Mouse (Mus musculus) induced T-regulatory cell, adult 2 months (primary cell): Measurements from ENCODE around the gene Tns4.

Source experiments
- DNase-seq: peaks from one replicate; pipeline ENCODE4 v3.0.0-alpha.2; 2012; ENCODE audit warnings: low read depth

Gene Tns4

DNA sequence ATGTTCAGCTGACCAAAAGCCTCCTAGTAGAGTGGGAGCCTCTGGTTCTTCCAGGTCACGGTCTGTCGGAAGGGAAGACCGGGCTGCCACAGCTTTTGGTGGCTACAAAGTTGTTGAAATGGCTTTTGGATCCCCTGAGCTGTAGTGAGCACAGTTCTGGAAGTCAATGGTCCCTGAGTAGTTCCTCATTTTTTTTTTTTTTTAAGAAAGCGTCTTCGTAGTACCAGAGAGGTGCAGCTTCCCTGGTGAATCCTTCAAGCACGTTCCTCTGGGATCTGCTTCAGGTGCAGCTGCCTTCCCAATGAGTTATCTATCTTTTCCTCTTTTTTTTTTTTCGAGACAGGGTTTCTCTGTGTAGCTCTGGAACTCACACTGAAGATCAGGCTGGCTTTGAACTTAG lies 4.6 kb upstream of the Tns4 start:
- no peak for DNase-seq

DNA sequence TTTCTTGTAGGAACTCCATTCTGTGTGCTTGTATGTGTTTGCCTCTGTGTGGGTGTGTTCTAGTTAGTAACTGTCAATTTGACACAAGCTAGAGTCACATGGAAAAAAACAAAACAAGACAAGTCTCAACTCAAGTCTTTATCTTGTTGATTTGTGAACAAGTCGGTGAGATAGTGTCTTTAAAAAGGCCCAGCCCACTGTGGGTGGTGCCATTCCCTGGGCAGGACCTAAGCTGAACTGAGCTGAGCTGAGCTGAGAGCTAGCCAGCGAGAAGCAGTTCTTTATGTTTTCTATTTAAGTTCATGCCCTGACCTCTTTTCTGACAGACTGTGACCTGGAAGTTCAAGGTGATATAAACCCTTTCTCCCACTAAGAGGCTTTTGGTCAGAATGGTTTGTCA lies 2.6 kb upstream of the Tns4 start:
- peak; percentile 59 for DNase-seq

DNA sequence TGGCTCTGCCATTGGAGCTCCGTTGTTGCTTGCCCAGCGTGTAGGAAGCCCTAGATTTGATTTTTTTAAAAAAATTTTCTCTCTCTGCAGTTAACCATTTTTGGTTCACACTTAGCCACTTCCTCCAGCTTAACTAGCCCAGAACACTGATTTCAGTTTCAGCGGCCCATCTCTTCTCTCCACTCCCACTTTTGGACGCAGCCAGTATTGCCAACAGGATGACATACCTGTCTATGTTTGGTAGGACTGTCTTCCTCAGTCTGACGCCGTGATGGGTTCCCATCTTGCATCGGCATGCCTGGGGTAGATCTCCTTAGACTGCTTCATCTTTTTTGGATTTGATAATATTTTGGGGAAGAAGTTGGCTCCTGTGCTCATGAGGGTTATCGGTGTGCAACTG lies 1.3 kb upstream of the Tns4 start:
- DNase-seq: no peak

DNA sequence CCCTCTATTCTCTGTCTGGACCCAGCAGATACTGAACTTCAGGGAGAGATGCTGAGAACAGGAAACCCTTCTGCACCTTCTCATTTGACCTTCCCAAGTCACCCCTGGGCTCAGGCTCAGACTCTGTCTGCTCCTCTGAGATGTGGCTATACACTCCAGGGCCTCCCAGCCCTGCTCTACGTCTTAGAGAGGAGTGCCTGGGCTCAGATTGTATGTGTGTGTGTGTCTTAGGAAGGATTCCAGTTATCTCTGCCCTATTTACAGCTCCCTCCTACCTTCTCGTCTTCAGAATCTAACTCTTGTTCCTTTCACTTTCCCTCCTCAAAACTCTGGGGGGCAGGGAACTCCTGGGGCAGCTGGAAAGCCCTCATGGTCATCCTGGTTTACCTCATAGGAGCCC lies 620 bp downstream of the Tns4 start:
- DNase-seq: no peak

DNA sequence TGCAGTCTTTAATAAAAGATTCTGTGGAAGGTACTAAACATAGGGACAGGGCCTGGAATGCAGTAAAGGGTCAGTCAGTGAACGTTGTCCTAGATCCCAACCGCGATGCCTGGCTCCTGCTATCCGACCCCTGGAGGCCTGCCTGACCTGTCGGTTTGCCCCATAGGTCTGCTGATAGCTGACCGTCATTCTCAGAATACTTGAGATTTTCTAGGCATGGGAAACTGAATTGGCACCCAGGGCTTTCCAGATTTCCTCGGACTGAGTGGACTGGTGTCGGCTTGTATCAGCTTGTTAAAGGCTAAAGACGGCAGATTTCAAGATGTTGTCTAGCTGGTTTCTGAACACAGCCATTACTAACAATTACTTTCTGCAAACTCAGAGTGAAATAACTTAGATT lies 4.7 kb downstream of the Tns4 start:
- DNase-seq: no peak

DNA sequence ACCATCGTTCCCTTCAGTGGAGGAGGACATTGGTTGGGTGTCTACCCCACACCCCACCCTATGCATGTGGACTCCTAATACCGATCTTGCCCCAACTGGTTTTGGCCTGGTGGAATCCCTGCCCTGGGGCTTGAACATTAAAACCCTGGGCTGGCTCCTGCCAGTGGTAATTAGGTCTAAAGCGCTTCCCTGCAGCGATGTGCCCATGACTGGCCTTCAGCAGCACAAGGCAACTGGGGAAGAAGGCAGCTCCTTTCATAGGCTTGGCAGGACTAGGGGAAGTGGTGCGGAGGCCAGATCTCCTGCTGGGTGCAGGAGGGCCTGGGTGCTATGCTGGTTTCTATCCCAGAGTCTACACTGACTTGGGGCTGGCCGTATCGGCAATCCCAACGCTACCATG lies 5.6 kb downstream of the Tns4 start:
- no peak for DNase-seq

DNA sequence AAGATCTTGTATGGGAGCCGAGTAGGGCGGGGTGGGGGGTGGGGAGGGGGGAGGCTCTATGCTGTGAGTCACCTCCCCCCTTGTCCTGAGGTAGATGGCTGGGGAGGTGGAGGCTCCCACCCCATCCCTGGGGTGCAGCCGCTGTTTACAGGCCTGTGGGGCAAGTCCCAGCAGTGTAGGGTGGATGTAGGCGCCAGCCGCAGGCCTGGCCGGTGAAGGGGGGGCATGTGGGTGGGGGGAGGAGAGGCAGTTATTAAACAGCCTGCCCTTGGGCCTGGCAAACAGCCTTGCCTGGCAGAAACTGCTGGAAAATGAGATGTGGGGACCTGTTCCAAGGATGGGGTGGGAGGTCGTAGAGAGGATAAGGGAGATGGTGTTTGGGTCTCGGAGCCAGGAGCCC lies 7.0 kb downstream of the Tns4 start:
- DNase-seq: no peak

DNA sequence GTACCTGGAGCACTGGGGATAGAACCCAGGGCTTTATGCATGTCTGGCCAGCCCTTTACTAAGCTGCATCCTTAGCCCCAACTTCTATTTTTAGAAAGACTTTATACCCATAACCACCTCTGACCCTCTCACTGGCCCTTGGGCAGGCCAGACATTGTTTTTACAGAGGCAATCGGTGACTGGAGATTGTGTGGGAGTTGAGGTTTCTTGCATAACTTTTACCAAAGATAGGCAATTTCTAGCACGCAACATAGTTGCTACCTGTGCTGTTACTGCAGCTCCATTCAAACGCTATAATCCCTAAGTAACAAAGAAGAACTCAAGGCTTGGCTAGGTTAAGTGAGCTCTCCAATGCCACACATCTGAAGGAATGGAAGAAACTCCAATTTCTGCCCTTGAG lies 7.5 kb downstream of the Tns4 start:
- no peak for DNase-seq

DNA sequence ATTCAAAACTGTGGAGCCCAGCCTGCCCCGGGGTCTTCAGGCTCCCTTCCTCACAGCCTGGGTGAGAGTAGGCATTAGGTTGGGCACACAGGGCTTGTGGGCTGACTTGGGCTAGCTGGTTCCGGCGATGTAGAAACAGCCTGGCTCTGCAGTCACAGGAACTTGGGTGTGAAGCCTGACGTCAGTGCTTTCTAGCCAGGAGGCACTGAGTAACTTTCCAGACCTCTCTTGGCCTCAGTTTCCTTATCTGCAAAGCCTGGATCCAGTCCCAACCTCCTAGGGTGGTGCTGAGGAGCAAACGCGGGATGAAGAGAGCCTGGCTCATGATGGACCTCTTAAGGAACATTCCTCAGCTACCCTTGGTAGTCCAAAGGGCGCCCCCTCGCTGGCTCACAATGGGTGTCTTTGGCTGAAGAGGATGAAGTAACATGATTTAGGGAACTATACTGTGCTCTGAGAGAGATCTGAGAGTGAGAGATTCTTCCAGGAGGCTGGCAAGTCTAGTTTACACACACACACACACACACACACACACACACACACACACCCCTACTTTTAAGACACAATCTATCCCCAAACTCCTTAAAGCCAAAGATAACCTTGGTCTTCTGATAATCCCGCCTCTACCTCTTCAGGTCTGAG lies 8.1 kb downstream of the Tns4 start:
- no peak for DNase-seq

DNA sequence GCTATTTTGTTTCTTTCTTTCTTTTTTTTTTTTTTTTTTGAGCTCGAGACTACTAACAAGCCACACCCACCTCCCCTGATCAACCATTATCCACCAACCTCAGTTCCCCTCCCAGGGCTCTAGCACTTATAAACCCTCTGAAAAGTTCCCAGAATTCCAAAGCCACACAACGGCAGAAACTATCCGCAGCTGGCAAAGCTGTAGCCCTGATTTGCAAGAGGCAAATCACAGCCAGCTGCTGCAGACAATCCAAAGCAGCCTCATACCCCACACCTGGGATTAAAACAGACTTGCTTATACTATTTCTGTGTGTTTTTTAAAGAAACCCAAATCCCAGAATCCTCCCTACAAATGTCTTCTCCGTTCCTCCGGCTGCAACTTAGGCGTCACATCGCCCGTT lies 11.2 kb downstream of the Tns4 start:
- no peak for DNase-seq

DNA sequence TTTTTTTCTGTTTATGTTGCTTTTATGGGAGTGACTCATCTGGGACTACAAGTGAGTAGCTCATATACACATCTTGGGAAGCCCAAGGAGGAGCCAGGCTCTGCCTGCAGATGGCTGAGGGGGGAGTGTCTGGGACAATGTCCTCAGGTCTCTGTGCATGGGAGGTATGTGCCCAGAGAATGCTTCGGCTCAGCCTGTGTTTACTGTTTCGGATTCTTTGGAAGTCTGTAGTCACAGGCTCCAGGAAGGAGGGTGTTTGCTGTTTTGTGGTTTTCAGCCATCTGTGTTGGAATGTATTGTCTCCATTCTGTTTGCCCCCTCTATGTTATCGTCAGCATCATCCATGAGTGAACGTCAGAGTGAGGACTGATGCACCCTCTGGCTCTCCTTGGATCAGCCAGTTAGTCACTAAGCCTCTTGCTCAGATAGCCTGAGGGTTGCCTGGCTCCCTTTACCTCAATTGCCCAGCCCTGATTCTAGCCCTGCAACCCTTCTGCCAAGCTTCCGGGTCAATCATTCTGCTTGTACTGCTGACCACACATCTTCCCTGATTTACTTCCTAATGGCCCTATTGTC lies 12.3 kb downstream of the Tns4 start:
- DNase-seq: no peak

DNA sequence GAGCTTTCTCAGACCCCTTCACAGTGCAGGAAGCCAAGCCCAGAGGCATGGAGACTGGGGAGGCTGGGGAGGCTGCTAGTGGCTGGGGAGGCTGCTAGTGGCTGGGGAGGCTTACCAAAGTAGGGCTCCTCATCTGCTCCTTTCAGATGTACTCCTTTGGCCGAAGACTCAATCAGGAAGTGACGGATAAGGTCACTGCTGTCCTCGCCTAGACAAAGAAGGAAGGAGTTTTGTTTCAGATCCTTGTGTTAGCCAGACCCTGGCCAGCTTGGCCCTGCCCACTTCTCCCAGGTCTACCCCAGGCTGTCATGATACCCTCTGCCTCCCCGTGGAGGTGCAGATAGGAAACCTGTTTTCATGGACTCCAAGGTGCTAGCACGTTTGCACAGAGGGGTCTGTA lies 15.3 kb downstream of the Tns4 start:
- no peak for DNase-seq

DNA sequence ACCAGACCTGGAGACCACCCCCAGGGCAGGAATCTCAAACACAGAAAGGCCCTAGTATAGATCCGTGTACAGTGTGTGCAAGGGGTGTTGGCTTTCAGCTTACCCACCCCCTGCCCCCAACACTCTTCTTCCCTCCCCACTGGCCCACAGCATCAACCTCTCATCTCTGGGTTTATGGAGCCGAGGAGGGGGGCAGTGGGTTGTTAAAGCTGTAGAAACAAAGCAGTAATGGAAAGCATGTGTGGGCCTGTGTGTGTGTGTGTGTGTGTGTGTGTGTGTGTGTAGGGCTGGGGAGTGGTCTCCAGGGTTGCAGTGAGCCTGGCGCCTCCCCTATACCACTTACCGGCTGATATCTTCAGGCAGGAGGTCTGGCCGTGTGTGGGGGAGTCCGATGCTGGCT lies 17.2 kb downstream of the Tns4 start:
- no peak for DNase-seq

DNA sequence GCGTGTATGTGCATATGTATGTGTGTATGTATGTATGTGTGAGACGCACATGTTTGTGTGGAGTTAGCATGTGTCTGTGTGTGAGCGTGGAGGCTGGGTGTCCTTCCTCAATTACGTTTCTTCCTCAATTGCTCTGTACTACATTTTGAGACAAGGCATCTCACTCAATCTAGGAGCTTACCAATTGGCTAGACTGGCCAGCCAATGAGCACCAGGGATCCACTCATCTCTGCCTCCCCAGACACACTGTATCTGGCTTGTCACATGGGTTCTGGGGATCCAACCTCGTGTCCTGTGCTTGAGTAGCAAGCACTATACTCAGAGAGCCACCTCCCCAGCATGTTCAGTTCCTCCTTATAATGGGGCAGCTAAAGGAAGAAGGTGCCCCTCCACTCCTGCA lies 20.7 kb downstream of the Tns4 start:
- no peak for DNase-seq

DNA sequence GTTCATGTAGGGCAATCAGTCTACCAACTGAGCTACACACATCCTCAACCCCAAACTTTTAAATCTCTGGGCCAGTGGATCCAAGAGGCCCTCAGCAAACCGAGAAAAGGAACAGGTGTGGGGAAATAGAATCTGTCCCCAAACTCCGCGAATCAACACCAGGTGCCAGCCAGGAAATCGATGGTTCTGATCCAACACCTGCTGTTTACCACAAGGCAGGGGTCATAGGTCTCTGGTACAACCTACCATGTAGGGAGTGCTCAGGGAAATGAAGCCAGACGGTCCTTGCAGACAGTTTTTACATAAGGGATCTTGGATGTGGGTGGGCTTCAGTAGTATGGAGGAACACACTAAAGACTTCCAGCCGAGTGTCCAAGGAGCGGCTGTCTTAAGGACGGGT lies 21.5 kb downstream of the Tns4 start:
- no peak for DNase-seq

DNA sequence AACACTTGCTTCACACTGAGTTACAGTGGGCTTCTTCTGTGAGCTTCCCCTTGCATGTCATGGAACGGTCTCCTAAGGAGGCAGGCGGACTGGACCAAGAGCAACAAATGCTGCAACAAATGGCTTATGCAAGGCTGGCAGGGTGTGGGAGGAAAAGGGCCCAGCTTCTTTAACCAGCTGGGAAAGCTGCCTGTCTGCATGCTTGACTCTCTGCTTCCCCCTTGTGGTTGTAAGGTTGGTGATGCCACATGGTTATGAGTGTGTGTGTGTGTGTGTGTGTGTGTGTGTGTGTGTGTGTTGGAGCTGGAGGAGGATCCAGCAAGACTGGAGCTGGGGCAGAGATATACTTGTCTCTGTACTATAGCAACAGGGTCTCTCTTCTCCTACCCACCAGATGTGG lies 23.1 kb downstream of the Tns4 start:
- peak; percentile 87 for DNase-seq

DNA sequence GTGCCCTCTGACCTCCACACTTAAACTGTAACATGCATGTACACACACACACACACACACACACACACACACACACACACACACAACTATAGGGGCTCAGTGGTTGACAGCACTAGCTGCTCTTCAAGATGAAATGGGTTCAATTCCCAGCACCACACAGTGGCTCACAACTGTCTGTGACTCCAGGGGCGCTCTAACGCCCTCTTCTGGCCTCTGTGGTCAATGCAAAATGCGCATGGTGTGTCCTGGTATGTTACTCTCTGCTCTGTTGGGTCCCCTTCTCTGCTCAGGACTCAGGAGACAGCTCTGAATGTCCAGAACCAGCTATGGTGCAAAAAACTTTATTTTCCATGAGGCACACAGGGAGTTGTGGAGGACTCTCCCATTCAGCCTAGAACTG lies 23.8 kb downstream of the Tns4 start:
- peak; percentile 33 for DNase-seq

DNA sequence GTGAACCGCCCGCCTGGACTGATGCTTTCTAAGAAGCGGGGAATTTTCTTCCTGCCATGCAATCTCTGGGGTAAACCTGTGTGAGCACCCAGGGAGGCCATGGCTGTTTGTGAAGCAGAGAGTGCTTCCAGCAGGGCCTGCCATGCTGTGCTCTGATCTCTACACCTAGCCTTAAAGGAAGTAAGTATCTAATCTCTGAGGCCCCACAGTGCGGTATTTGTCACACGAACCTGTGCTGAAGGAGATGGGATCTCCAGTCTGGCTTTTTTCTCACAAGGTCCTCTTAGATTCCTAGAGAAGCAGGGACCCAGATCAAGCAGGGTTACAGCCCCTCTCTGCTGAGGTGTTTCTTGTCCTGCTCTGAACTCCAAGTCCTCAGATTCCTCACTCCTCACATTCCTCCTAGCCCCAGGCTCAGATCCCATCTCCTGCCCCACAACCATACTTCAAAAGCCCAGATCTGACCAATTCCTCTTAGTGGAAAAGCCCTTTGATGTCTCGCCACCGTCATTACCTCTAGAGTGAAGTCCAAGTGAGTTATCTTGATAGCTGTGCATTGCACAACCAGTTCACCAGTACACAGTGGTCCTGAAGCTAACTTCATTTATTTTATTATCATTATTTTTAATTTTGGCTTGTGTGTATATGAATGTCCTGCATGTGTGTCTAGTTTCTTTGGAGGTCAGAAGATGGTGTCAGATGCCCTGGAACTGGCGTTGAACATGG lies 25.5 kb downstream of the Tns4 start:
- no peak for DNase-seq

DNA sequence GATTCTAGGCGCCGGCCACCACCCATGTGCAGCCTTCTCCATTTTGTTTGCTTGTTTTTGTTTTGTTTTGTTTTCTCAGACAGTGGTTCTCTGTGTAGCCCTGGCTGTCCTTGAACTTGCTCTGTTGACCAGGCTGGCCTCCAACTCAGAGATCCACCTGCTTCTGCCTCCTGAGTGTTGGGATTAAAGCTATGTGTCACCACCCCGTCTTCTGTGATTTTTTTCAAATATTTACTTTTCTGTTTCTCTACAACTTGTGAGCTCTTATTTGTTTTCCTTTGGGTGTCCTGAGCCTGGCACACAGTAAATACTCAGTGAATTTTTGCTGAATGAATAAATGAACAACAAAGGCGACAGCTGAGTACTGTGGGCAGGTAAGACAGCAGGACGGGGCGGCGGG lies 26.4 kb downstream of the Tns4 start:
- no peak for DNase-seq

DNA sequence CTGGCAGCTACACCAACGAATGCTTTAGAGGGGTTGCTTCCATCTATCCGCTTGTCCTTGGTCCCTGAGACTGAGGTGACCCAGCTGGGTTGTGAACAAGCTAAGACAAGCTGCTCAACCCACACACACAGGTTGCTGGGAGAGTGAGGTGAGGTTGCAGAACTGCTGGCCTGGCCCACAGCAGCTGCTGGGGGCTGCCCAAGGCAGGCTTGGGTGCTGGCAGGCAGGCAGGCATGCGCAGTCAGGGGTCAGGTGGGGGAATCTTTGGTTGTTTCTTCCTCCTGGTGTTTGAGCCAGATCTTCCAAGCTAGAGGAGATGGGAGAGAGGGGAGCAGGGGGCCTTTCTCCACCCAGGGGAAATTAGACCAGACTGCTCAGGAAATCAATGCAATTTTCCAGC lies 28.7 kb downstream of the Tns4 start:
- DNase-seq: no peak

DNA sequence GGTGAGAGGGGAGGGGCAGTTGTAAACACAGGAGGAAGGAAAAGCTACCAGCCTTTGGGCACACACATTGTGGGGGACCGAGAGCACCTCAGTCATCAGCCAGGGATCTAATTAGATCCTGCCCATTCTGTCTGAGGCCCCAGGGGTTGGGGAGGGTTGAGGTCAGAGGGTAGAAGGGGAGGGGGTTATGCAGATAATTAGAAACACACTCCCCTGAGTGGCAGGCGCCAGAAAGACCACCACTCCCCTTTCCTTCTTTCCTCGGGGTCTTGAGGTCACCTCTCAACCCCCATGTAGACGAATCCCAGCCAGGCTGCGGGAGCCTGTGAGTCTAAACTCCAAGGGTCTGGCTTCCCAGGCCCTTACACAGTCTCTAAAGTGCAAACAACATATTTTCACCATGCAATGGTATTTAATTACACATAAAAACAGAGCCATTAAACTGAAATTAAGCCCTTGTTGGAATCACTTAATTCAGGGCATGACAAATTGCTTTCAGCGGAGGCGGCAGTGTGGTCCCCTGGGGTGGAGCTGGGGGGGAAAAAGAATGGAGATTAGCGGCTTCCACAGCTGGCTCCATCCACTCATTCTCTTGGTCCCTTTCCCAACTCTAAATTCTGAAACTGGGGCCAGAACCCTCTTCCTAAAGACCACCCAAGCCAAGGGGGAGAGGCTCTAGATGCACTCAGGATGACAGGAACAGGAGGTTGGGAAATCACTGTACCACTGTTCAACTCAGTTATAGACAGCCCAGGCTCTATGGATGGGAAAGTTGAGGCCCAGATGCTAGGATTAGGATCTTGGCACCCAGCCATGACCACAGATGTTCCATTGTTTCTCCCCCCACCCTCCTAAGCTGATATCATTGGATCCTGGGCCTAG lies 33.3 kb downstream of the Tns4 start:
- DNase-seq: no peak

DNA sequence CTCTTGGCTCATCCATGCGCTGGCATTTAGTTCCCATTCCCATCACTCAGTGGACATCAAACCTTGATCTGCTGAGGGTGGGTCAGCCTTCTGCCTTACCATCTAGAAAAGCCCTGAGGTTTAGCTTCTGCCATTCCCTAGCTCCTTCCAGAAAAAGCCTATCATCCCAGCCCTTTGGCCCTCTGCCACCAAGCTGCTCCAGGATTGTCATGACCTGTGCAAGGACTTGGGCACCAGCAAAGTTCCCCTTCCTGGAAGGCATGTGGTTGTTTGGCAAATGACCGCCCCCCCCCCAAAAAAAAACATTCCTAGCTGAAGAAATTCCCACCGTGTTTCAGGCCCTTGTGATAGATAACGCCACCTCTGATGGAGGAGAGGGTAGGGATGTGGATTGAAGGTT lies 34.0 kb downstream of the Tns4 start:
- DNase-seq: no peak

DNA sequence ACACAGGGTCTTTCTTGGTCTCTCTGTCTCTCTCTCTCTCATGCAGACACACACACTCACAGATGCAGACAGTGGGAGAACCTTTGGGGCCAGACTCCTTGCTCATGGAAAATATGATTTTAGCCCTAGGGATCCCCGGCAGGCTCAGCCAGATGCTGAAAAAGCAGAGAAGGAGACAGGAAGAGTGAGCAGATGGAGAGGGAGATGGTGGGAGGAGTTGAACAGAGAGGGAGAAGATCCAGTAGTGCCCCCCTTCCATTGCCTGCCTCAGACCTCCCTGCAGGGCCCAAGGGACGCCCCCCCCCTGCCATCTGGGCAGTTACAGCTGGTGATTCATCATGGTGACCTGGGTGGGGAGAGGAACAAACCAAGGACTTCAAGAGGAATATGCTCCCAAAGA lies 41.5 kb downstream of the Tns4 start:
- DNase-seq: no peak
